Mouse (Mus musculus) kidney, adult 2 months (tissue): ENCODE data around the gene Dapk1.

Source experiments
- CTCF ChIP-seq: fragments of 200-500 bp; conservative IDR thresholded peaks from 2 replicates; pipeline ENCODE4 v1.5.1; 2011; ENCODE audit warnings: low read depth, mild to moderate bottlenecking, control low read depth, low read length, moderate library complexity, mixed read lengths; ENCODE audit not compliant: insufficient read depth, insufficient read length
- POLR2A ChIP-seq: fragments of 200-500 bp; IDR thresholded peaks from one replicate; pipeline ENCODE4 v1.6.1; 2011; ENCODE audit warnings: low read depth, low read length, control low read depth

DNA sequence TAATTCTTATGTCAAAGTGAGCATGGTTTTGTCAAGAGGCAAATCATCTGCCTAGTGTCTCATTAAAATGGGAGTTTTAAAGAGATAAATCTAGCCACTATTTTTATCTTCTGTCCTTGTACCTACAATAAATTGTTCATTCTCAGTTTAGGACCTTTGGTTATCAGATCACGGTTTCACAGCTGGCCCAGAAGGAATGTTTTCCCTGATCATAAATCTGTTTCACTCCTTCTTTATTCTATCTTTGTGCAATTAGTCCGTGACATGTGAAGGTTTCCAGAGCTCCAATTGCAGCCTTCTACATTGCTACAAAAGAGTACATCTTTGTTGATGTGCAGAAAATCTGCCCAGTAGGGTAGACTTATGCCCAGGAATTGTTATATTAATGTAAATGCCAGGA lies 153.5 kb downstream of the Dapk1 start:
- no peak for TF ChIP-seq CTCF
- TF ChIP-seq POLR2A = no peak
